Mouse (Mus musculus): ENCODE measurements around the gene Irgq.

DNA sequence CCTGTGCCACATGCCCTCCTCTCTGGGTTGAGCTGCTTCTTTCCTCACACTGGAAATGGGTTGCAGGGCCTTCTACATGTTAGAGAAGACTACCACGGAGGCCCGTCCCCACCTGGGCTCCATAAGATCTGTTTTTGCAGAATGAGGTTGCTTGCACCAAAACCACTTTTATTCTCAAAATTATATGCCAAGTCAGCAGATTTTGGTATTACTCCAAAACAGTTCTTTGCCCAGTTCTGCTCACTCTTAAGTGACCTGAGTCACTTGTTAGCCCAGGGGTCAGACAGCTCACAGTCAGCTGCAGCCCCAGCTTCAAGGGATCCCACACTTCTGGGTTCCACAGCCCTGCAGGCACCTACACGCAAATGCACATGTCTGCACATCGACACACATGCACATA, 31.0 kb downstream of the Irgq start:
- TF ChIP-seq CTCF (IDR thresholded peaks at IDR 0.05; ENCODE audit: control insufficient read depth, insufficient read depth, low read length) (no peak), POLR2A (IDR thresholded peaks at IDR 0.05; ENCODE audit: borderline replicate concordance, control insufficient read depth, low read depth, low read length) (no peak)
